In genomic region chr5:122243781-122244523, GRCm38 (mm10) we compare ENCODE assay signal across 11 mouse cellular contexts. TPM values are rescaled to one million over a fixed set of nuclear protein-coding genes. Genes with fewer than 3 reads are reported as not detected.
DNase-seq lines count a peak whose midpoint lies in the region; ATAC-seq and TF ChIP-seq lines count a peak whose summit lies in the region.
"Had no signal": no experiment of that assay in that cellular context is flagged by ENCODE, and none has a peak within 500 bp of the region (broad histone marks: within the 10 kb centered on the region; RNA-seq: fewer than 3 reads in every experiment).

No protein-coding gene starts in this region.

- ATAC-seq in hindbrain, embryonic 12.5 days (ENCODE audit: low FRiP score): no peak
- ATAC-seq in hindbrain, postnatal 0 days: no peak
- no peak for ATAC-seq in intestine, embryonic 16.5 days

- peak overlapping the region; percentile 35; the same call in 1 of the 2 replicates for H3K27ac ChIP-seq in hindbrain, embryonic 12.5 days
- H3K27ac ChIP-seq in hindbrain, postnatal 0 days: no peak overlapping the region
- H3K27ac ChIP-seq in intestine, embryonic 16.5 days (ENCODE audit: low read length): no peak overlapping the region

- peaks cover 63% of the 10 kb centered on the region for H3K36me3 ChIP-seq in hindbrain, embryonic 12.5 days
- H3K36me3 ChIP-seq in hindbrain, postnatal 0 days (ENCODE audit: insufficient read depth, low read length): peaks cover 13% of the 10 kb centered on the region
- peaks cover 15% of the 10 kb centered on the region for H3K36me3 ChIP-seq in splenic B cell, adult 2 months (ENCODE audit: control insufficient read depth, insufficient read depth, low read length, poor library complexity, severe bottlenecking)
- no peaks in the 10 kb centered on the region; the same call in 1 of the 2 replicates for H3K36me3 ChIP-seq in intestine, embryonic 16.5 days (ENCODE audit: control insufficient read depth, insufficient read depth, low read length)

- WGBS in hindbrain, embryonic 12.5 days: 81% methylated on average over 17 of the region's 17 CpGs
- WGBS in hindbrain, postnatal 0 days: 60% methylated on average over 17 of the region's 17 CpGs
- 86% methylated on average over 17 of the region's 17 CpGs for WGBS in intestine, embryonic 16.5 days

- H3K4me3 ChIP-seq in hindbrain, embryonic 12.5 days: no peak overlapping the region
- H3K4me3 ChIP-seq in hindbrain, postnatal 0 days (ENCODE audit: low read length): no peak overlapping the region
- no peak overlapping the region for H3K4me3 ChIP-seq in intestine, embryonic 16.5 days (ENCODE audit: low read length)

- H3K4me2 ChIP-seq in hindbrain, embryonic 12.5 days (replicated peaks): no peak overlapping the region
- no peak overlapping the region for H3K4me2 ChIP-seq in hindbrain, postnatal 0 days (ENCODE audit: low read depth, low read length)
- no peak overlapping the region for H3K4me2 ChIP-seq in intestine, embryonic 16.5 days (ENCODE audit: low read depth, low read length)

- H3K27me3 ChIP-seq in hindbrain, embryonic 12.5 days: no peaks in the 10 kb centered on the region
- no peaks in the 10 kb centered on the region for H3K27me3 ChIP-seq in hindbrain, postnatal 0 days (ENCODE audit: insufficient read depth, low read length)
- H3K27me3 ChIP-seq in splenic B cell, adult 2 months (ENCODE audit: control insufficient read depth, insufficient read depth, low read length, poor library complexity, severe bottlenecking): no peaks in the 10 kb centered on the region
- H3K27me3 ChIP-seq in intestine, embryonic 16.5 days (replicated peaks; ENCODE audit: control insufficient read depth, insufficient read depth, low read length): no peaks in the 10 kb centered on the region

- H3K9ac ChIP-seq in hindbrain, embryonic 12.5 days: no peak overlapping the region
- H3K9ac ChIP-seq in hindbrain, postnatal 0 days (replicated peaks; ENCODE audit: low read length): no peak overlapping the region
- no peak overlapping the region for H3K9ac ChIP-seq in intestine, embryonic 16.5 days (ENCODE audit: low read depth, low read length)

- peaks cover 9% of the 10 kb centered on the region; the same call in 1 of the 2 replicates for H3K4me1 ChIP-seq in hindbrain, embryonic 12.5 days
- no peaks in the 10 kb centered on the region for H3K4me1 ChIP-seq in hindbrain, postnatal 0 days (ENCODE audit: insufficient read depth, low read length)
- H3K4me1 ChIP-seq in intestine, embryonic 16.5 days (ENCODE audit: control insufficient read depth, insufficient read depth, low read length): no peaks in the 10 kb centered on the region

- no peaks in the 10 kb centered on the region for H3K9me3 ChIP-seq in hindbrain, embryonic 12.5 days (replicated peaks)
- H3K9me3 ChIP-seq in hindbrain, postnatal 0 days (ENCODE audit: low read length): no peaks in the 10 kb centered on the region
- H3K9me3 ChIP-seq in intestine, embryonic 16.5 days (ENCODE audit: control insufficient read depth, low read length): no peaks in the 10 kb centered on the region

- no peak for TF ChIP-seq CTCF in hindbrain, postnatal 0 days (IDR thresholded peaks at IDR 0.05; ENCODE audit: low read depth)

- no peak for DNase-seq in hindbrain, postnatal 0 days (ENCODE audit: low spot score)
- peak; percentile 40 to 53 for DNase-seq in right cerebral cortex, adult 2 months (ENCODE audit: low spot score in 2 of 2)
- DNase-seq in right cerebral cortex, postnatal 14 days: no peak
- DNase-seq in left cerebral cortex, adult 9 months (ENCODE audit: low spot score in 2 of 2): peak; percentile 49 to 84
- peak; percentile 47 for DNase-seq in splenic B cell, adult 2 months (ENCODE audit: low read depth, low spot score)
- no peak for DNase-seq in adrenal gland, adult 8-10 months
- DNase-seq: gastrocnemius, postnatal 14 days; heart, postnatal 14 days; kidney, adult 8-10 months had no signal

RNA-seq across cellular contexts. Expression of gene Tctn1, which starts 20.3 kb away (rescaled TPM):
- polyA plus RNA-seq in hindbrain, embryonic 12.5 days (2016; fragmentation: Nextera tagmentation; extraction: Ambion mirVana): 7.5 and 7.7 TPM in 2 replicates
- 30.3 and 30.6 TPM in 2 replicates for total RNA-seq in hindbrain, postnatal 0 days (2014; rRNA removed)
- 6.5 TPM in 2 replicates for polyA plus RNA-seq in hindbrain, postnatal 0 days (2015; fragmentation: Nextera tagmentation; extraction: Ambion mirVana)
- 3.2 and 3.5 TPM in 2 replicates for polyA plus RNA-seq in intestine, embryonic 16.5 days (2015; fragmentation: Nextera tagmentation; extraction: Ambion mirVana)
- 10 to 100 TPM; 14.8 to 34.9 (median 23.1) TPM for total RNA-seq in adrenal gland, adult 8-10 months (2022)

RNA-seq across cellular contexts. Expression of gene Hvcn1, which starts 37.3 kb away (rescaled TPM):
- polyA plus RNA-seq in hindbrain, embryonic 12.5 days (2016; fragmentation: Nextera tagmentation; extraction: Ambion mirVana): 6.5 and 6.7 TPM in 2 replicates
- 1.7 and 2.2 TPM in 2 replicates for total RNA-seq in hindbrain, postnatal 0 days (2014; rRNA removed)
- polyA plus RNA-seq in hindbrain, postnatal 0 days (2015; fragmentation: Nextera tagmentation; extraction: Ambion mirVana): 0.94 and 1.1 TPM in 2 replicates
- polyA plus RNA-seq in intestine, embryonic 16.5 days (2015; fragmentation: Nextera tagmentation; extraction: Ambion mirVana): 5.6 and 5.7 TPM in 2 replicates
- total RNA-seq in adrenal gland, adult 8-10 months (2022): 1 to 10 TPM; 1.8 to 8.0 (median 4.2) TPM

RNA-seq across cellular contexts. Expression of gene Pptc7, which starts 40.2 kb away (rescaled TPM):
- 10.8 and 11.1 TPM in 2 replicates for polyA plus RNA-seq in hindbrain, embryonic 12.5 days (2016; fragmentation: Nextera tagmentation; extraction: Ambion mirVana)
- 15.8 and 18.7 TPM in 2 replicates for total RNA-seq in hindbrain, postnatal 0 days (2014; rRNA removed)
- 6.9 and 7.2 TPM in 2 replicates for polyA plus RNA-seq in hindbrain, postnatal 0 days (2015; fragmentation: Nextera tagmentation; extraction: Ambion mirVana)
- 6.8 and 9.9 TPM in 2 replicates for polyA plus RNA-seq in intestine, embryonic 16.5 days (2015; fragmentation: Nextera tagmentation; extraction: Ambion mirVana)
- total RNA-seq in adrenal gland, adult 8-10 months (2022): 10 to 100 TPM; 65.9 to 69.7 (median 68.8) TPM

Comparison
In these comparisons a context has a peak if more than half of its experiments do, and no peak if none do; other contexts are left out.
1. DNase-seq: peak in right cerebral cortex, adult 2 months (2 of 2), left cerebral cortex, adult 9 months (2 of 2) and splenic B cell, adult 2 months (single experiment); none in hindbrain, postnatal 0 days (single experiment), right cerebral cortex, postnatal 14 days (single experiment) and adrenal gland, adult 8-10 months (single experiment).